Mouse (Mus musculus) limb, embryonic 11.5 days (tissue): Measurements from ENCODE around the gene Gpr22. TPM values are rescaled to one million over a fixed set of nuclear protein-coding genes. Genes with fewer than 3 reads are reported as not detected.

ENCODE experiments used
- ATAC-seq: fragments of 200-750 bp; cut with Nextera tagmentation; 2 replicates; pipeline ENCODE4 v1.8.0; 2017; ENCODE audit warnings: low read depth; ENCODE audit not compliant: insufficient number of reproducible peaks, low FRiP score, low TSS enrichment
- DNase-seq: peaks from one replicate; pipeline ENCODE4 v3.0.0-alpha.2; 2015; ENCODE audit warnings: low spot score
- H3K27ac ChIP-seq: fragments of 300-500 bp; sonication (generic); replicated peaks from 2 replicates; pipeline ENCODE4 v1.5.1; 2014; ENCODE audit warnings: low read depth, mild to moderate bottlenecking, low read length
- H3K27me3 ChIP-seq: fragments of 300-500 bp; sonication (generic); 2 replicates; pipeline ENCODE4 v1.6.1; 2014; ENCODE audit warnings: mild to moderate bottlenecking, low read length, mixed read lengths; ENCODE audit not compliant: control insufficient read depth, insufficient read depth
- H3K36me3 ChIP-seq: fragments of 300-500 bp; sonication (generic); 2 replicates; pipeline ENCODE4 v1.6.1; 2014; ENCODE audit warnings: mild to moderate bottlenecking, low read length, moderate library complexity, mixed read lengths; ENCODE audit not compliant: control insufficient read depth, insufficient read depth
- H3K4me1 ChIP-seq: fragments of 300-500 bp; sonication (generic); 2 replicates; pipeline ENCODE4 v1.6.1; 2014; ENCODE audit warnings: low read length, mixed read lengths; ENCODE audit not compliant: control insufficient read depth, insufficient read depth
- H3K4me2 ChIP-seq: fragments of 300-500 bp; sonication (generic); 2 replicates; pipeline ENCODE4 v1.6.1; 2014; ENCODE audit warnings: low read depth, mild to moderate bottlenecking, moderate library complexity; ENCODE audit not compliant: severe bottlenecking
- H3K4me3 ChIP-seq: fragments of 300-500 bp; sonication (generic); 2 replicates; pipeline ENCODE4 v1.5.1; 2014; ENCODE audit warnings: low read depth, low read length
- H3K9ac ChIP-seq: fragments of 300-500 bp; sonication (generic); 2 replicates; pipeline ENCODE4 v1.6.1; 2014; ENCODE audit warnings: mild to moderate bottlenecking, low read length
- H3K9me3 ChIP-seq: fragments of 300-500 bp; sonication (generic); 2 replicates; pipeline ENCODE4 v1.6.1; 2016; ENCODE audit warnings: low read length; ENCODE audit not compliant: control insufficient read depth
- WGBS: fragments of 180-500 bp; shearing (Covaris S2); extraction: QIAGEN DNeasy Blood & Tissue Kit; methylation state at CpG from one replicate; pipeline ENCODE4 v1.1.7; 2014; 5-methylcytosine and 5-hydroxymethylcytosine counted together
- polyA plus RNA-seq: library from polyadenylated mRNA; unstranded; fragments of >200 nt; fragmentation: Nextera tagmentation; extraction: Ambion mirVana; gene quantifications from 2 replicates; pipeline ENCODE4 v1.2.1, GENCODE M21; 2014

The Gpr22 gene
- 0.39 and 0.51 TPM in 2 replicates for polyA plus RNA-seq

- no peak for ATAC-seq
- 29% methylated on average over 6 of the region's 6 CpGs for WGBS
- no peak within 1 kb of the TSS for H3K4me3 ChIP-seq
Observed at GRCm38 (mm10) chr12:31713600-31713999, at the start of gene Gpr22. Gene Gpr22, minus strand, starts transcription at chr12:31713947.

GRCm38 (mm10) chr12:31755885-31756755, 42.4 kb upstream of the Gpr22 start:
- Histone ChIP-seq H3K9me3 (no peaks in the 10 kb centered on the region), H3K4me1 (no peaks in the 10 kb centered on the region), H3K27me3 (no peaks in the 10 kb centered on the region), H3K4me2 (no peak overlapping the region), H3K9ac (no peak overlapping the region), H3K36me3 (no peaks in the 10 kb centered on the region), H3K4me3 (no peak overlapping the region), H3K27ac (no peak overlapping the region)
- ATAC-seq (no peak), DNase-seq (no peak)
- 59% methylated on average over 2 of the region's 2 CpGs for WGBS

More at GRCm38 (mm10) chr12:31713600-31713999, at the start of gene Gpr22:
- no peaks in the 10 kb centered on the region for H3K9me3 ChIP-seq
- no peak within 1 kb of the TSS for H3K9ac ChIP-seq
- H3K4me1 ChIP-seq = 0 out of 2 replicates have a peak, but pooled peaks cover 3% of the 10 kb centered on the region
- H3K36me3 ChIP-seq = no peaks in the 10 kb centered on the region
- DNase-seq = peak; percentile 33
- no peaks in the 10 kb centered on the region for H3K27me3 ChIP-seq
- peak within 1 kb of the TSS; percentile 18; the same call in 1 of the 2 replicates for H3K4me2 ChIP-seq
- no peak within 1 kb of the TSS for H3K27ac ChIP-seq

- H3K36me3 ChIP-seq = no peaks in the 10 kb centered on the region
- WGBS = 79% methylated on average over 2 of the region's 2 CpGs
- H3K9ac ChIP-seq = no peak overlapping the region
- ATAC-seq (no peak), DNase-seq (no peak)
- no peak overlapping the region for H3K4me2 ChIP-seq
- H3K27ac ChIP-seq = no peak overlapping the region
- H3K4me3 ChIP-seq = no peak overlapping the region
- no peaks in the 10 kb centered on the region for H3K4me1 ChIP-seq
- H3K27me3 ChIP-seq = no peaks in the 10 kb centered on the region
- H3K9me3 ChIP-seq = no peaks in the 10 kb centered on the region
Observed at GRCm38 (mm10) chr12:31754465-31754864, 40.7 kb upstream of the Gpr22 start.

- WGBS = 98% methylated on average over 4 of the region's 4 CpGs
- Histone ChIP-seq H3K4me3 (no peak overlapping the region), H3K27ac (no peak overlapping the region), H3K36me3 (no peaks in the 10 kb centered on the region), H3K9ac (no peak overlapping the region), H3K4me1 (no peaks in the 10 kb centered on the region), H3K27me3 (no peaks in the 10 kb centered on the region), H3K4me2 (no peak overlapping the region), H3K9me3 (no peaks in the 10 kb centered on the region)
- ATAC-seq = no peak
- DNase-seq = no peak
Observed at GRCm38 (mm10) chr12:31749846-31750245, 36.1 kb upstream of the Gpr22 start.

GRCm38 (mm10) chr12:31747301-31747700, 33.6 kb upstream of the Gpr22 start:
- WGBS = 87% methylated on average over 8 of the region's 8 CpGs
- Histone ChIP-seq H3K27ac (no peak overlapping the region), H3K36me3 (no peaks in the 10 kb centered on the region), H3K4me2 (no peak overlapping the region), H3K9ac (no peak overlapping the region), H3K4me1 (no peaks in the 10 kb centered on the region), H3K27me3 (no peaks in the 10 kb centered on the region), H3K9me3 (no peaks in the 10 kb centered on the region), H3K4me3 (no peak overlapping the region)
- DNase-seq (no peak), ATAC-seq (no peak)

GRCm38 (mm10) chr12:31734616-31735015, 20.9 kb upstream of the Gpr22 start:
- Histone ChIP-seq H3K9me3 (no peaks in the 10 kb centered on the region), H3K36me3 (no peaks in the 10 kb centered on the region), H3K9ac (no peak overlapping the region), H3K4me3 (no peak overlapping the region), H3K27ac (no peak overlapping the region), H3K27me3 (no peaks in the 10 kb centered on the region), H3K4me1 (no peaks in the 10 kb centered on the region), H3K4me2 (no peak overlapping the region)
- WGBS = 93% methylated on average over 2 of the region's 2 CpGs
- no peak for DNase-seq
- ATAC-seq = no peak

- Histone ChIP-seq H3K4me3 (no peak overlapping the region), H3K27ac (no peak overlapping the region), H3K4me2 (no peak overlapping the region), H3K4me1 (no peaks in the 10 kb centered on the region), H3K9me3 (no peaks in the 10 kb centered on the region), H3K27me3 (no peaks in the 10 kb centered on the region), H3K36me3 (no peaks in the 10 kb centered on the region), H3K9ac (no peak overlapping the region)
- WGBS = 95% methylated on average over 1 of the region's 1 CpGs
- ATAC-seq (no peak), DNase-seq (no peak)
Observed at GRCm38 (mm10) chr12:31730126-31730525, 16.4 kb upstream of the Gpr22 start.

- 34% methylated on average over 1 of the region's 1 CpGs for WGBS
Observed at GRCm38 (mm10) chr12:31726707-31727106, 13.0 kb upstream of the Gpr22 start.

More at GRCm38 (mm10) chr12:31726707-31727106, 13.0 kb upstream of the Gpr22 start:
- Histone ChIP-seq H3K27me3 (no peaks in the 10 kb centered on the region), H3K36me3 (no peaks in the 10 kb centered on the region), H3K9ac (no peak overlapping the region), H3K27ac (no peak overlapping the region), H3K9me3 (no peaks in the 10 kb centered on the region), H3K4me3 (no peak overlapping the region), H3K4me2 (no peak overlapping the region), H3K4me1 (no peaks in the 10 kb centered on the region)
- DNase-seq (no peak), ATAC-seq (no peak)
